Mouse (Mus musculus) ovary, postnatal 36 days (tissue): ENCODE results near the gene Hoxd8.

ENCODE experiments used
- DNase-seq: peaks from one replicate; pipeline ENCODE4 v3.0.0; 2022; ENCODE audit warnings: low spot score, mixed read lengths

Gene Hoxd8

DNA sequence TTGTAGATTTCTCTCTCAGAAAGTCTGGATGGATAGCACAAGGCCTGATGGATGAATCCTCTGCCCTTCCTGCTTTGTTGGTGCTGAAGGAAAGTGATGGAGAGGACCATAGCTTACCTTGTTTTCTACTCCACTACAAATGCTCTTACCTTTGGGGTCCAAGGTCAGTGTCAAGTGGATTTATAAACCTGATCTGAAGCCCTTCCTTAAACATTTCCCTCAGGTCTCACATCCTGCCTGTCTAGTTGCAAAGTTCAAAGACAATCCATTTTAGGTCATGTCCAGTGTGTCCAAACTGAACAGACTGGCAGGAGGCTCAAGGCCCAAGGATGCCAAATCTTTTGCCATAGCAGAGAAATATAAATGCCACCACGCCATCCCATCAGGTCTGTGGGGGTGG, 47.4 kb downstream of the Hoxd8 start:
- DNase-seq = no peak

DNA sequence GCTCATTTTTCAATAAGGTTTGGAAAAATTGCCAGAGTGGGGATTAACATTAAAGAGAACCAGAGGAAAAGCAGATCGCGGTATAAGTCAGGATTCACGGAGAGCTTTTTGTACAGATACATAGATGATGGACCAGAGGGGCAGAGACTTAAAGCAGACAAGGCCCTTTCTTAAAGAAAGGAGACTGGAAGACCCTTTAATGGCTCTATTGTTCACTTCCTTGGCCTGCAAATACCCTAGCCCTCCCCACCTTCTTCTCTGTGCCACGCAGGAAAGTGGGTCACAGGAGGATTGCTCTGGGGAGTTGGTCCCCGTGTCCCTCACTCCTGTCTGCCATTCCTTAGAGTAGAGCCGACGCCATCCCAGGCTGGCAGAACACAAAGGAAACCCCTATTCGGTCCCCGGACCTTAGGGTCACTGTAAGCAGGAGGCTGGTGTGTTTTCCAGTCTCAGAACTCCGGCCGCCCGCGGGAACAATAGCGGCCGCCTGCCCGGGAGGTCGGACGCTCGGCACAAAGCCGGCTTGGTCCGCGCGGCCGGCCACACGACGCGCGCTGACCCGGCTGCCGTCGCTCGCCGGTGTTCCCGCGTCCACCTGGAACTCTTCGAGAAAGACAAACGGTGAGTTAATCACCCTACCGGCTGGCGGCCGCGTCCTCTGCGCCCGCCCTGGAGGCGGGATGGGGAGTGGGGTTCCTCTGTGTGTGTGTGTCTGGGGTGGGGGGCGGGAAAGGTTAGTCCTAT, 48.2 kb downstream of the Hoxd8 start:
- DNase-seq = peak; percentile 25

DNA sequence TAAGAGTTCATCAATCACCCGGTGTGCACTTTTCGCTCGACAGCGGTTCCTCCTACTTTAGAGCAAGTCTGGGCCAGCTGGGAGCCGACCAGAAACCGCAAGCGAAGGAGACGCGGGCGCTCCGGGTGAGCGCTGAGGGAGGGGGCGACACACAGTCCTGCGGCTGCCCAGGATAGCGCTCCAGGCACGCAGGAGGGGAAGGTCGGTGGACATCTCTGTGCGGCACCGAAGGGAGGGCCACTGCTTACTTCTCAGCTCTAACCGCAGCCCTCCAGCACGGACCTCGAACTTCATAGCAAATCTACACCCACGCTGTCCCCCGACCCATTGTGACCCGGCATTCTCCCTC, 48.7 kb downstream of the Hoxd8 start:
- peak; percentile 20 for DNase-seq

- DNase-seq = no peak
Observed at GRCm38 (mm10) chr2:74753711-74754110, 49.3 kb downstream of the Hoxd8 start.
